Mouse (Mus musculus) lung, adult 18-20 months (tissue): ENCODE results near the gene Pcid2.
"Not testable (repeated sequence)": the region's sequence is repeated elsewhere in the genome, so short reads cannot be mapped to it uniquely, and the experiment has no call there.

ENCODE experiments used
- DNase-seq, 2 experiments: peaks; one replicate each; pipeline ENCODE4 v3.0.0; 2022; ENCODE audit warnings: mixed read lengths in 2 of 2

Pcid2 gene

GRCm38 (mm10) chr8:13075579-13075978 lies 29.7 kb downstream of the Pcid2 start:
- not testable (repeated sequence) for DNase-seq

DNA sequence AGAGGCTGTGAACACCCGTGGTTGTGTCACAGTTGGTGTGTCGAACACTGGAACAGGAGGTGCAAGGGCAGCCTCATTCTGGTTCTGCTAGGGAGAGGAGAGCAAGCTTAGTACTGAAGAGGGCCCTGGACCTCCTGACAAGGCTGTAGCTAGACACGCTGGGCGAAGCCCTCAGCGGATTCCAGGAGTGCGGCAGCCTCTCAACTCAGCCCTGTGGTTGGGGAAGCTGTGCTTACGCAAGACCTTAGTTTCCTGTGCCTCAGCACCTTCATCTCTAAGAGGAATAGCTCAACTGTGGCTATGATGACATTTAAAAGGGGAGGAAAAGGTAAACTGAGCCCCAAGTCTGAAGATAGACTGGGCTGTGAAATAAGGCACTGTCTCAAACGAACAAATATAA lies 30.2 kb downstream of the Pcid2 start:
- peak; percentile 66 to 69 for DNase-seq

DNA sequence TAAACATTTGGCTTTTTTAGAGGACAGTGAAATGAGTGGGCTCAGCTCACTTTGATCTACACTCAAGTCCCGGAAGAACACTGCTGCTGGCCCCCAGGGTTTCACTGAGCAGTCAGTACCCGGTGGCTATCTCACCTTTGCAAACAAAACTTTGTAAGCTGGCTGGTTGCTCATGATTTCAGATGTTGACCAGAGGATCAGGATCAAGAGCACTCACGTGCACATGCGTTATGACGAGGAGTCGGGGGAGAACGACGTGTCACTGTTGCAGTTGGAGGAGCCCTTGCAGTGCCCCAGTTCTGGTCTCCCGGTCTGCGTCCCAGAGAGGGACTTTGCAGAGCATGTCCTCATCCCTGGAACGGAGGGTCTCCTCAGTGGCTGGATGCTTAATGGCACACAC lies 32.0 kb downstream of the Pcid2 start:
- peak in 1 of 2 experiments; percentile 26 for DNase-seq

GRCm38 (mm10) chr8:13063112-13063511 lies 42.1 kb downstream of the Pcid2 start:
- DNase-seq = peak; percentile 55 to 66

DNA sequence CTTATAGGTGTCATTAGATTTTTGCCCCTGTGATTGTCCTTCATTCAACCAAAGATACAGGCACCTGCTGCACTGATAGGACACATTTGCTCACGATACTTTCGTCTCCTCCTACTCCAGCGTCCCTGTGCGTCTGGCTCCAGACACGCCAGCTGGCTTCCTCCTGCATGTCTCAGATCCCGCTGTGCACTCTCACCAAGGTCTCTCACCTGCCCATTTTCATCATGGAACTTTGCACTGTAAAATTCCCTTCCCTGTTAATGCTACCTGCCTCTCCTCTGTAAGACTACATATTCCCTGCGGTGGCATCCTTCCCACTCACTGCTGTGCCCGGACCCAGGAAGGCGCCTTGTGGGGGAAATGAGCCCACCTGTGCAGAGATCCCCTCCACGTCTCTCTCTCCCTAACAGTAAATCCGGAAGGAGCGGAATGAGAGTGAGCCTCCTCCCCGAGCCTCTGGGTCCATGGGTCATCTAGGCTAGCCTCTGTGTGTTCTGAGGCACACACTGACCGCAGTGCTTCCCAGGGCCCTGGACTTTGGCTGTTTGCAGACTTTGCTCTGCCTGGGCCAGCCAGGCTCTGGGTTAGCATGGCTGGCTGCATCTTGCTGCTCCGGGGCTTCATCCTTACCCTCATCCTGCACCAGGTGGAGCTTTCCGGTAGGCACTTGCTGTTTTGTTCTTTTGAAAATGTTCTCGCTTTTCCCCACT lies 44.7 kb downstream of the Pcid2 start, which contains the start of gene Proz:
Proz (plus strand) TSS at position 474 of the 710 bp plus-strand sequence.
- no peak for DNase-seq

- peak in 1 of 2 experiments; percentile 19 for DNase-seq
Measured at GRCm38 (mm10) chr8:13057351-13057750, 47.9 kb downstream of the Pcid2 start.

- DNase-seq = no peak
Measured at GRCm38 (mm10) chr8:13050550-13050949, 54.7 kb downstream of the Pcid2 start.

DNA sequence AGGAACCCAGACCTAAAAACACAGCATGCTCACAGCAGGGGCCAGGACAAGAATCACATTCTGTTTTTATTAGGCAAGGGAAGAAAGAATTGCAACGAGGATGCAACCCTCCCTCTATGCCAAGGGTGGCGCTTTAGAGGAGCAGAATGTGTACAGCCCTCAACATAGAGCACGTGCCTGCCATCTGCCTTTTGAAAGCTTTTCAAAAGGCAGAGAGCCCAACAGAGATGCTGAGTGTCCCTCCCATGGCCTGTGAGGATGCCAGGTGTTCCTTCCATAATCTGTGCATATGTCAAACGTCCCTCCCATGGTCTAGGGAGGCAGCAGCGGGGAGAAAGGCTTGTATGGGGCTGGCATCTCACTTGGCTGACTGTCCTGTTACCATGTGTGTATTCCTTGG lies 57.6 kb downstream of the Pcid2 start:
- no peak for DNase-seq

GRCm38 (mm10) chr8:13041459-13041858 lies 63.8 kb downstream of the Pcid2 start:
- DNase-seq = no peak

DNA sequence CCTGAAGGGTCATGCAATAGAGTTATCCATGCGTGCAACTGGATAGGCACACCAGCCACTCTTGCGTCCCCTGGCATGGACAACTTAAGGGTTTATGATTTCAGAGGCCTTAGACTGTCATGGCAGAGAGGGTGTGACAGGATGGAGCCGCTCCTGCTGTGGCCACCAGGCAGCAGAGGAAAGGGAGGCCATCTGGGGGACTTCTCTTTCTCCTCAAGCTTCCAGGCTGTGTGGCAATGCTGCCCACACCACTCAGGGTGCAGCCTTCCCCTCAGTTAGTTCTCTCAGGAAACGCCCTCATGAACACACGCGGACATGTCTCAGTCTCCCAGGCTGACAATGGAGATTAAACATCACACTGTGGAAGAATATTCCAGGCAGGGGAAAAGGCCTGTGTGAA lies 66.2 kb downstream of the Pcid2 start:
- DNase-seq = peak; percentile 28 to 39

DNA sequence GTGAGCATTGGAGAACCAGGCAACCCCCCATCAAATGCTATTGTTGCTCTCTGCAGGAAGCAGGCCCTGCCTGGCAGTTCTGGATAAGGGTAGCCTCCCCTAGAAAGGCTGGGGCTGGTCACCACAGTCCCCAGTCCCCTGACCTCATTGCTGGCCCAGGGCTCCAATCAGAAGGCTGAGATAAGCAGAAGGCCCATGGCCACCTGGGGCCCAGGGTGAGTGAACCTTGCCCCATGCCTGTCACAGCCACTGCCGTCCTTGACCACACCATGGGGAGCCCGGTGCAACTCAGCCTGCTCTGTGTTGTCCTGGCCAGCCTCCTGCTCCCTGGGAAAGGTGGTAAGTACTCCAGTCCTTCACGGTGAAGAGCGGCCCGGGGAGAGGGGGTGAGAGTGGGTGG lies 67.7 kb downstream of the Pcid2 start:
- DNase-seq = no peak

- peak; percentile 56 to 58 for DNase-seq
Measured at GRCm38 (mm10) chr8:13037015-13037414, 68.2 kb downstream of the Pcid2 start, which contains the start of gene F10. TSS of gene F10 (plus strand) at chr8:13037308.

- peak in 1 of 2 experiments; percentile 20 for DNase-seq
Measured at GRCm38 (mm10) chr8:13036346-13036812, 68.9 kb downstream of the Pcid2 start.

- DNase-seq = peak; percentile 86 to 90
Measured at GRCm38 (mm10) chr8:13028482-13028881, 76.8 kb downstream of the Pcid2 start.

DNA sequence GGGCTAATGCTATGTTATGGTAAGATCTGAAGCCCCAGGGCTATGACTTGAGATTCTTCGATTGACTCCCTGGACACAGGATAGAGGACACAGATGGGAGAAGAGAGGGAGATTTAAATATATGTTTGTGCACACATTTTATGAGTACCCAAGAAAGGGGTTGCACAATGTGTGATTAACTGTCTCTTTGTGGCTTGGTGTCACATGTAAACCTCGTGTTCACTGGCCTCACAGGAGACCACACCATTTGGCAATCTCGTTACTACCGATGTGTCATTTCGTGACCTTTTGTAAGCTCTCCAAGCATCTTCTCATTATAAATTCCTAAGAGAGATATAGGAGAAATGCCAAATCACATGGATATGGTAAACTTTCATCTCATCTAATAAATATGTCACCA lies 77.6 kb downstream of the Pcid2 start:
- peak in 1 of 2 experiments; percentile 20 for DNase-seq
